Mouse (Mus musculus): ENCODE results near the gene Map3k10. TPM values are rescaled to one million over a fixed set of nuclear protein-coding genes. Genes with fewer than 3 reads are reported as not detected.
A peak's percentile ranks its signal among the peaks of the same experiment; 100 is the strongest.
"Not testable (repeated sequence)": the region's sequence is repeated elsewhere in the genome, so short reads cannot be mapped to it uniquely, and the experiment has no call there.

Map3k10 gene
- polyA plus RNA-seq, 1 experiment from 2014 or later = 9.0 TPM

GRCm38 (mm10) chr7:27650949-27651348 lies 23.4 kb downstream of the Map3k10 start:
- Histone ChIP-seq H3K36me3 (ENCODE audit: poor library complexity, severe bottlenecking) (peaks cover 8% of the 10 kb centered on the region), H3K4me2 (0 out of 2 replicates have a peak overlapping the region, but pooled peaks have one; percentile 17), H3K4me3 (no peak overlapping the region), H3K27ac (no peak overlapping the region), H3K9ac (no peak overlapping the region), H3K27me3 (peaks cover 15% of the 10 kb centered on the region; the same call in 1 of the 2 replicates), H3K4me1 (peaks cover 27% of the 10 kb centered on the region), H3K9me3 (replicated peaks) (no peaks in the 10 kb centered on the region)
- WGBS = 7% methylated on average over 10 of the region's 10 CpGs
- no peak for ATAC-seq

GRCm38 (mm10) chr7:27649723-27650122 lies 24.7 kb downstream of the Map3k10 start:
- Histone ChIP-seq H3K9me3 (replicated peaks) (no peaks in the 10 kb centered on the region), H3K4me3 (no peak overlapping the region), H3K9ac (no peak overlapping the region), H3K4me1 (peaks cover 15% of the 10 kb centered on the region), H3K36me3 (ENCODE audit: poor library complexity, severe bottlenecking) (no peaks in the 10 kb centered on the region), H3K4me2 (no peak overlapping the region), H3K27me3 (peaks cover 10% of the 10 kb centered on the region; the same call in 1 of the 2 replicates), H3K27ac (no peak overlapping the region)
- 96% methylated on average over 11 of the region's 11 CpGs for WGBS
- no peak for ATAC-seq

GRCm38 (mm10) chr7:27647281-27648002 lies 27.0 kb downstream of the Map3k10 start:
- Histone ChIP-seq H3K4me1 (no peaks in the 10 kb centered on the region), H3K27ac (no peak overlapping the region), H3K27me3 (peaks cover 2% of the 10 kb centered on the region; the same call in 1 of the 2 replicates), H3K36me3 (ENCODE audit: poor library complexity, severe bottlenecking) (no peaks in the 10 kb centered on the region), H3K9ac (no peak overlapping the region), H3K4me2 (no peak overlapping the region), H3K4me3 (no peak overlapping the region), H3K9me3 (replicated peaks) (no peaks in the 10 kb centered on the region)
- ATAC-seq = no peak
- WGBS = 84% methylated on average over 6 of the region's 6 CpGs

- H3K36me3 ChIP-seq (ENCODE audit: poor library complexity, severe bottlenecking) = no peaks in the 10 kb centered on the region
- no peaks in the 10 kb centered on the region for H3K9me3 ChIP-seq (replicated peaks)
- WGBS = 89% methylated on average over 7 of the region's 7 CpGs
- H3K4me3 ChIP-seq = no peak overlapping the region
- no peaks in the 10 kb centered on the region for H3K27me3 ChIP-seq
- no peak overlapping the region for H3K4me2 ChIP-seq
- no peak overlapping the region for H3K27ac ChIP-seq
- no peak for ATAC-seq
- H3K9ac ChIP-seq = no peak overlapping the region
- H3K4me1 ChIP-seq = no peaks in the 10 kb centered on the region
Observed at GRCm38 (mm10) chr7:27646516-27646915, 27.9 kb downstream of the Map3k10 start.

- no peak overlapping the region for H3K4me3 ChIP-seq
- no peaks in the 10 kb centered on the region for H3K9me3 ChIP-seq (replicated peaks)
- no peak overlapping the region for H3K4me2 ChIP-seq
- no peaks in the 10 kb centered on the region for H3K27me3 ChIP-seq
- ATAC-seq = no peak
- no peak overlapping the region for H3K9ac ChIP-seq
- H3K36me3 ChIP-seq (ENCODE audit: poor library complexity, severe bottlenecking) = peaks cover 9% of the 10 kb centered on the region; the same call in 1 of the 2 replicates
- WGBS = 54% methylated on average over 1 of the region's 1 CpGs
- no peaks in the 10 kb centered on the region for H3K4me1 ChIP-seq
- H3K27ac ChIP-seq = no peak overlapping the region
Observed at GRCm38 (mm10) chr7:27644471-27644870, 29.9 kb downstream of the Map3k10 start.

- not testable (repeated sequence) for H3K27ac ChIP-seq; H3K9me3 ChIP-seq (replicated peaks); ATAC-seq; H3K9ac ChIP-seq; H3K4me2 ChIP-seq; H3K4me3 ChIP-seq; H3K27me3 ChIP-seq; H3K4me1 ChIP-seq
- WGBS = 95% methylated on average over 2 of the region's 2 CpGs
- H3K36me3 ChIP-seq (ENCODE audit: poor library complexity, severe bottlenecking) = peaks cover 78% of the 10 kb centered on the region
Observed at GRCm38 (mm10) chr7:27635094-27635493, 39.3 kb downstream of the Map3k10 start.

- Histone ChIP-seq H3K36me3 (ENCODE audit: poor library complexity, severe bottlenecking) (peaks cover 78% of the 10 kb centered on the region), H3K9me3 (replicated peaks) (no peaks in the 10 kb centered on the region), H3K4me3 (no peak overlapping the region), H3K4me1 (no peaks in the 10 kb centered on the region), H3K27me3 (no peaks in the 10 kb centered on the region), H3K9ac (no peak overlapping the region), H3K27ac (no peak overlapping the region), H3K4me2 (no peak overlapping the region)
- WGBS = 91% methylated on average over 6 of the region's 6 CpGs
- no peak for ATAC-seq
Observed at GRCm38 (mm10) chr7:27634691-27635090, 39.7 kb downstream of the Map3k10 start.

GRCm38 (mm10) chr7:27633166-27633565 lies 41.2 kb downstream of the Map3k10 start:
- WGBS = 94% methylated on average over 6 of the region's 6 CpGs
- Histone ChIP-seq H3K4me2 (no peak overlapping the region), H3K27me3 (no peaks in the 10 kb centered on the region), H3K4me3 (no peak overlapping the region), H3K4me1 (no peaks in the 10 kb centered on the region), H3K9ac (no peak overlapping the region), H3K36me3 (ENCODE audit: poor library complexity, severe bottlenecking) (peaks cover 91% of the 10 kb centered on the region), H3K27ac (no peak overlapping the region; the same call in 1 of the 2 replicates), H3K9me3 (replicated peaks) (no peaks in the 10 kb centered on the region)
- ATAC-seq = no peak

- ATAC-seq = no peak
- no peak overlapping the region for H3K4me2 ChIP-seq
- H3K27me3 ChIP-seq = no peaks in the 10 kb centered on the region
- no peak overlapping the region for H3K27ac ChIP-seq
- H3K4me3 ChIP-seq = no peak overlapping the region
- H3K9me3 ChIP-seq (replicated peaks) = no peaks in the 10 kb centered on the region
- peaks cover 91% of the 10 kb centered on the region for H3K36me3 ChIP-seq (ENCODE audit: poor library complexity, severe bottlenecking)
- no peak overlapping the region for H3K9ac ChIP-seq
- 95% methylated on average over 4 of the region's 4 CpGs for whole genome bisulfite sequencing
- no peaks in the 10 kb centered on the region for H3K4me1 ChIP-seq
Observed at GRCm38 (mm10) chr7:27631439-27631838, 43.0 kb downstream of the Map3k10 start.

- not testable (repeated sequence) for H3K27ac ChIP-seq; H3K4me3 ChIP-seq; H3K4me2 ChIP-seq; H3K9ac ChIP-seq; H3K27me3 ChIP-seq; H3K9me3 ChIP-seq (replicated peaks); H3K4me1 ChIP-seq; ATAC-seq
- H3K36me3 ChIP-seq (ENCODE audit: poor library complexity, severe bottlenecking) = peaks cover 84% of the 10 kb centered on the region
- WGBS = 96% methylated on average over 7 of the region's 7 CpGs
Observed at GRCm38 (mm10) chr7:27628816-27629215, 45.6 kb downstream of the Map3k10 start.

GRCm38 (mm10) chr7:27628190-27628589 lies 46.2 kb downstream of the Map3k10 start:
- H3K36me3 ChIP-seq (ENCODE audit: poor library complexity, severe bottlenecking) = peaks cover 85% of the 10 kb centered on the region
- 95% methylated on average over 6 of the region's 6 CpGs for WGBS

GRCm38 (mm10) chr7:27627707-27628106 lies 46.7 kb downstream of the Map3k10 start:
- WGBS = 86% methylated on average over 7 of the region's 7 CpGs
- Histone ChIP-seq H3K4me2 (no peak overlapping the region), H3K27me3 (no peaks in the 10 kb centered on the region), H3K9me3 (replicated peaks) (no peaks in the 10 kb centered on the region), H3K36me3 (ENCODE audit: poor library complexity, severe bottlenecking) (peaks cover 85% of the 10 kb centered on the region), H3K4me1 (no peaks in the 10 kb centered on the region), H3K27ac (no peak overlapping the region), H3K4me3 (no peak overlapping the region), H3K9ac (no peak overlapping the region)
- ATAC-seq = no peak

More at GRCm38 (mm10) chr7:27628190-27628589, 46.2 kb downstream of the Map3k10 start:
- Histone ChIP-seq H3K9ac (no peak overlapping the region), H3K4me3 (no peak overlapping the region), H3K4me2 (no peak overlapping the region), H3K9me3 (replicated peaks) (no peaks in the 10 kb centered on the region), H3K27me3 (no peaks in the 10 kb centered on the region), H3K27ac (no peak overlapping the region), H3K4me1 (no peaks in the 10 kb centered on the region)
- no peak for ATAC-seq

GRCm38 (mm10) chr7:27624967-27625366 lies 49.4 kb downstream of the Map3k10 start:
- no peak for ATAC-seq
- no peak overlapping the region for H3K4me3 ChIP-seq
- H3K4me1 ChIP-seq = no peaks in the 10 kb centered on the region
- no peak overlapping the region for H3K4me2 ChIP-seq
- H3K27ac ChIP-seq = no peak overlapping the region
- no peak overlapping the region for H3K9ac ChIP-seq
- H3K27me3 ChIP-seq = no peaks in the 10 kb centered on the region
- peaks cover 89% of the 10 kb centered on the region for H3K36me3 ChIP-seq (ENCODE audit: poor library complexity, severe bottlenecking)
- no peaks in the 10 kb centered on the region for H3K9me3 ChIP-seq (replicated peaks)
